Mouse (Mus musculus) forebrain, postnatal 0 days (tissue): ENCODE data around the gene Elmo1. TPM values are rescaled to one million over a fixed set of nuclear protein-coding genes. Genes with fewer than 3 reads are reported as not detected.

ENCODE experiments used
- ATAC-seq: fragments of 200-750 bp; cut with Nextera tagmentation; 2 replicates; pipeline ENCODE4 v1.8.0; 2017; ENCODE audit warnings: mild to moderate bottlenecking, moderate library complexity
- DNase-seq: peaks from one replicate; pipeline ENCODE4 v3.0.0-alpha.2; 2015
- H3K27ac ChIP-seq: fragments of 300-500 bp; sonication (generic); 2 replicates; pipeline ENCODE4 v1.5.1; 2014; ENCODE audit warnings: low read depth, mild to moderate bottlenecking, antibody characterized with exemption, low read length, moderate library complexity, mixed read lengths
- H3K27me3 ChIP-seq: fragments of 300-500 bp; sonication (generic); 2 replicates; pipeline ENCODE4 v1.6.1; 2014; ENCODE audit warnings: mild to moderate bottlenecking, low read length, mixed read lengths; ENCODE audit not compliant: insufficient read depth
- H3K36me3 ChIP-seq: fragments of 300-500 bp; sonication (generic); 2 replicates; pipeline ENCODE4 v1.6.1; 2014; ENCODE audit warnings: mild to moderate bottlenecking, moderate library complexity; ENCODE audit not compliant: insufficient read depth
- H3K4me1 ChIP-seq: fragments of 300-500 bp; sonication (generic); 2 replicates; pipeline ENCODE4 v1.6.1; 2014; ENCODE audit warnings: antibody characterized with exemption; ENCODE audit not compliant: insufficient read depth
- H3K4me2 ChIP-seq: fragments of 300-500 bp; sonication (generic); 2 replicates; pipeline ENCODE4 v1.6.1; 2014; ENCODE audit warnings: low read depth, mild to moderate bottlenecking, moderate library complexity
- H3K4me3 ChIP-seq: fragments of 300-500 bp; sonication (generic); 2 replicates; pipeline ENCODE4 v1.5.1; 2014; ENCODE audit warnings: low read depth, low read length, mixed read lengths
- H3K9ac ChIP-seq: fragments of 300-500 bp; sonication (generic); 2 replicates; pipeline ENCODE4 v1.6.1; 2014; ENCODE audit warnings: mild to moderate bottlenecking
- H3K9me3 ChIP-seq: fragments of 300-500 bp; sonication (generic); 2 replicates; pipeline ENCODE4 v1.6.1; 2016; ENCODE audit warnings: low read length
- CTCF ChIP-seq: sonication (generic); IDR thresholded peaks from 2 replicates; pipeline ENCODE4 v1.5.1; 2016; ENCODE audit warnings: antibody characterized with exemption, control low read depth, low read depth
- WGBS: fragments of 180-500 bp; shearing (Covaris S2); extraction: QIAGEN DNeasy Blood & Tissue Kit; methylation state at CpG from one replicate; pipeline ENCODE4 v1.1.7; 2014; 5-methylcytosine and 5-hydroxymethylcytosine counted together
- polyA plus RNA-seq: library from polyadenylated mRNA; unstranded; fragments of >200 nt; fragmentation: Nextera tagmentation; extraction: Ambion mirVana; gene quantifications from 2 replicates; pipeline ENCODE4 v1.2.1, GENCODE M21; 2015
- total RNA-seq: library from RNA; depleted of rRNA; stranded (reverse); fragments of >200 nt; gene quantifications from 2 replicates; pipeline ENCODE4 v1.2.3, GENCODE M21; 2014

The Elmo1 gene
- total and polyA plus RNA-seq, 2 experiments from 2014 or later = 30.9 to 33.5 TPM

GRCm38 (mm10) chr13:20327064-20327463 is 236.7 kb downstream of the Elmo1 start:
- ATAC-seq (no peak), DNase-seq (no peak)
- Histone ChIP-seq H3K36me3 (no peaks in the 10 kb centered on the region), H3K9me3 (no peaks in the 10 kb centered on the region), H3K9ac (no peak overlapping the region), H3K4me2 (no peak overlapping the region), H3K4me3 (no peak overlapping the region), H3K27me3 (no peaks in the 10 kb centered on the region), H3K27ac (no peak overlapping the region), H3K4me1 (no peaks in the 10 kb centered on the region)
- WGBS = 90% methylated on average over 4 of the region's 4 CpGs
- no peak for TF ChIP-seq CTCF

- no peak overlapping the region for H3K27ac ChIP-seq
- H3K9ac ChIP-seq = no peak overlapping the region
- H3K4me2 ChIP-seq = no peak overlapping the region
- H3K4me3 ChIP-seq = no peak overlapping the region
- H3K9me3 ChIP-seq = no peaks in the 10 kb centered on the region
- ATAC-seq = no peak
- no peak for DNase-seq
- no peaks in the 10 kb centered on the region for H3K36me3 ChIP-seq
- 52% methylated on average over 3 of the region's 3 CpGs for WGBS
- H3K27me3 ChIP-seq = no peaks in the 10 kb centered on the region
- H3K4me1 ChIP-seq = no peaks in the 10 kb centered on the region
- TF ChIP-seq CTCF = no peak
These were observed 237.6 kb downstream of the Elmo1 start for GRCm38 (mm10) chr13:20327975-20328374.

- Histone ChIP-seq H3K27ac (no peak overlapping the region), H3K36me3 (no peaks in the 10 kb centered on the region), H3K9ac (no peak overlapping the region), H3K27me3 (no peaks in the 10 kb centered on the region), H3K4me3 (no peak overlapping the region), H3K4me1 (no peaks in the 10 kb centered on the region), H3K9me3 (no peaks in the 10 kb centered on the region), H3K4me2 (no peak overlapping the region)
- ATAC-seq (no peak), DNase-seq (no peak)
- TF ChIP-seq CTCF = no peak
- 100% methylated on average over 1 of the region's 1 CpGs for WGBS
These were observed 238.3 kb downstream of the Elmo1 start for GRCm38 (mm10) chr13:20328672-20329071.

- Histone ChIP-seq H3K27ac (no peak overlapping the region), H3K4me2 (no peak overlapping the region), H3K9ac (no peak overlapping the region), H3K4me3 (no peak overlapping the region), H3K27me3 (no peaks in the 10 kb centered on the region), H3K36me3 (no peaks in the 10 kb centered on the region), H3K9me3 (no peaks in the 10 kb centered on the region), H3K4me1 (no peaks in the 10 kb centered on the region)
- 72% methylated on average over 7 of the region's 7 CpGs for WGBS
- peak; percentile 67 for ATAC-seq
- DNase-seq = no peak
- TF ChIP-seq CTCF = no peak
These were observed 240.6 kb downstream of the Elmo1 start for GRCm38 (mm10) chr13:20330954-20331353.

- Histone ChIP-seq H3K4me2 (no peak overlapping the region), H3K27me3 (no peaks in the 10 kb centered on the region), H3K4me1 (no peaks in the 10 kb centered on the region), H3K9me3 (no peaks in the 10 kb centered on the region), H3K36me3 (no peaks in the 10 kb centered on the region), H3K4me3 (no peak overlapping the region), H3K9ac (no peak overlapping the region), H3K27ac (no peak overlapping the region)
- no peak for ATAC-seq
- DNase-seq = no peak
- TF ChIP-seq CTCF = no peak
- 63% methylated on average over 4 of the region's 4 CpGs for WGBS
These were observed 244.9 kb downstream of the Elmo1 start for GRCm38 (mm10) chr13:20335051-20335888.

- no peak overlapping the region for H3K27ac ChIP-seq
- 78% methylated on average over 7 of the region's 7 CpGs for WGBS
- H3K4me3 ChIP-seq = no peak overlapping the region
- no peaks in the 10 kb centered on the region for H3K27me3 ChIP-seq
- H3K36me3 ChIP-seq = no peaks in the 10 kb centered on the region
- H3K9ac ChIP-seq = no peak overlapping the region
- no peak for TF ChIP-seq CTCF
- no peaks in the 10 kb centered on the region for H3K9me3 ChIP-seq
- H3K4me2 ChIP-seq = no peak overlapping the region
- H3K4me1 ChIP-seq = no peaks in the 10 kb centered on the region
- no peak for ATAC-seq
- DNase-seq = no peak
These were observed 245.6 kb downstream of the Elmo1 start for GRCm38 (mm10) chr13:20335889-20336497.

- Histone ChIP-seq H3K27me3 (no peaks in the 10 kb centered on the region), H3K9me3 (no peaks in the 10 kb centered on the region), H3K4me1 (no peaks in the 10 kb centered on the region), H3K36me3 (no peaks in the 10 kb centered on the region), H3K27ac (no peak overlapping the region), H3K4me2 (no peak overlapping the region), H3K9ac (no peak overlapping the region), H3K4me3 (no peak overlapping the region)
- TF ChIP-seq CTCF = no peak
- no peak for DNase-seq
- no peak for ATAC-seq
- 96% methylated on average over 3 of the region's 3 CpGs for WGBS
These were observed 252.5 kb downstream of the Elmo1 start for GRCm38 (mm10) chr13:20342881-20343280.
